Mouse (Mus musculus) cerebellum, adult 2 months (tissue): ENCODE data around the gene Spats2.

ENCODE experiments used
- CTCF ChIP-seq: fragments of 200-500 bp; IDR thresholded peaks from 2 replicates; pipeline ENCODE4 v1.5.1; 2011; ENCODE audit warnings: low read depth, mild to moderate bottlenecking, control low read depth, low read length, moderate library complexity, borderline replicate concordance; ENCODE audit not compliant: insufficient read depth
- POLR2A ChIP-seq: fragments of 200-500 bp; IDR thresholded peaks from 2 replicates; pipeline ENCODE4 v1.6.1; 2011; ENCODE audit warnings: low read length, control low read depth, borderline replicate concordance; ENCODE audit not compliant: insufficient read depth

GRCm38 (mm10) chr15:99259730-99260252 is 134.1 kb downstream of the Spats2 start:
- TF ChIP-seq CTCF (no peak), POLR2A (no peak)
